Mouse (Mus musculus): ENCODE measurements at regions not wholly inside any gene's neighbourhood (a gene's known extent, or its start where the extent isn't known, plus 50 kb on each side); places are given as distances from the start of the nearest gene placed in this dataset.
"Not testable (repeated sequence)": the region's sequence is repeated elsewhere in the genome, so short reads cannot be mapped to it uniquely, and the experiment has no call there.

DNA sequence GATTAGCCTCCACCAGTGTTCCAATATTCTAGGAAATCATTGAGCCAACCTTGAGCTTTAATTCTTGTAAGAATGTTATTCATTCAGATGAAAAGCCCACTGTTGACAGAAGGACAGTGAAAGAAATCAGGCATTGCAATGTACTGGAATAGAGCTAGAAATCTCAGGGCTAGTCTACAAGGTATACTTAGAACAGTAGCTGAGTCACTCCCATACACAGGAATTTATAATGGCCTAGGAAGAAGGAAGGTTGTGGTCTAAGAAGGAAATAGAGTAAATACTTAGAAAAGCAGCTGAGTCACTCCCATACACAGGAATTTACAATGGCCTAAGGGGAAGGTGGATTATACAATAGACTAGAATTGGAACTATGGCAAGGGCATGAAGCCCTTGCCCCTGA lies 174.6 kb downstream of the Fam181b start:
- DNase-seq (ENCODE audit: low spot score) = not testable (repeated sequence)

DNA sequence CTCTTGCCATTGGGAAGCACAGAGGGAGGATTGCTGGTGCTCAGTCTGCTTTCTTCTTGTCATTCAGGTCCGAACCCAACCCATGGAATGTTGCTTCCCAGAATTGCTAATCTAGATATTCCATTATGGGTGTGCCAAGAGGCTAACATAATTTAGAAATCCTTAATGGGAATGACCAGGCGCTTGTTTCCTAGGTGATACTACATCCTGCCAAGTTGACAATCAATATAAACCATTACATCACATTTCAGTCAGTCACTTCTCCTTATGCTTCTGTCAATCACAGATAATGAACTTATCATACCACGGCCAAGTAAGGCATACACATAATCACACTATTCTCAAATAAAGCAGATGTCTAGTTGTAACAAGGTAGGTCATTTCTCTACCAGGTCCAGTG lies 206.1 kb downstream of the Fam181b start:
- no peak for DNase-seq (ENCODE audit: low spot score)

DNA sequence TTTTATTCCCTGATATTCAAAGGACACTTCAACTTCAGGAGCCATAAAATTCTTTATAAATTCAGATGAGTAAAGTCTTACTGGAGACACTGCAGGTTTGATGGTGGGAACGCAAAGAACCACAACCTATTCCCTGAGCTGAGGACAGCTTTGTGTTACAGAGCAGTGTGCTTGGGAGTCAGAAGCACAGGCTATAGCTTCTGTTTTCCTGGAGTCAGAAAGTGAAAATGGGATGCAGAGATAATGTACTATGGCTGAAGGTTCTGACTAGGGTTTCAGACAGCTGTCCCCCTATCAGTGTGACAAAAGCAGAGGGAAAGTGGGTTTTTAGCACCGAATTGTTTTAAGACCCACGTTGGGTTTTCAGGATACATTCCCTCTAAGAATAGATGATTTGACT lies 211.8 kb downstream of the Fam181b start:
- no peak for DNase-seq (ENCODE audit: low spot score)

DNA sequence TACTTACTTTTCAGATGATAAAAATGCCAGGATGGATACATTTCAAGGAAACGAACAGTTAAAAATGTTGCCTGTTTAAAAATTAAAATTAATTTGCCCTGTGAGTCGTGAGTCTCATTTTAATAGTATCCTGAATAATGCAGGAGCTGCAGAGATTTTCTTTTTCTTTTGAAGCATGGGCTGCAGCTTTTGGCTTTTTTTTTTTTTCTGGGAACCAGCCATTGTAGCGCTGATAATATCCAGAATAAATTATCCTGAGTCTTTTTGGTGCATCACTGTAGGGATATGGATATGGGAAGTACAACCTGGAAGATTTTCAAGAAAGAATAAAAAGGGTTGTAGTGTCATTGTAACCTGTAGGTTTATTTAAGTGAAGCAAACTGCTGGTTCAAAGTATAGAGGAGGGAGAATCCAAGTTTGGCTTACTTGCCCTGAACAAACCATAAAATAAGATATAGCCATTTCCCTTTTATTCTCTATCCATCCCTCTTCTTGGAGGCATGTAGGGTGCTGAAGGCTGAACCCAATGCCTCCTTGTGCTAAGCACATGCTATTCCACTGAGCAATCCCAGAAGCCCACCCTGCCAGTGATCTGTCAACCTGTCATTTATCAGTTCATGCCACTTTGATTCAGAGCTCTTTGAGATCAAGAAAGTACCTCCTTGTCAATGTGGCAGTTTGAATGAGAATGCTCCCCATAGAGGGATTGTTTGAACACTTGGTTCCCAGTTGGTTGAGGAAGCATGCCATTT lies 212.5 kb downstream of the Fam181b start:
- DNase-seq (ENCODE audit: low spot score) = no peak

DNA sequence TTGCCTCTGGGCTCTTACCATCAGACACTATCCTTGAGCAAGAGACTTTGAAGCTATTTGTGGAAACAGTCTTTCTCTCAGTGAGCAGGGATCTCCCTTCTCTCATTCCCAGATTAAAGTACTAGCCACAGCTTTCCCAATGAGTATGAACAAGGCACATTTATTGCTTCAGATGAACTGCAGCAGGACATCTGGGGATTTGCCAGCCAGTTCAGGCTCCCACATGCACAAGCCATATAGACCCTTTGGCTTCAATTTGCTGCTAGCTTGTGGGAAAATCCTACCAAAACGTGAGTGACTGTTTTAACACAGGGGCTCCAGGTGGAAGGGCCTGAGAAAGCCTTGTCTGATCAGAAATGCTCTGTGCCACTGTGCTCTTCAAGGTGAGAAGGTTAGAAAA lies 233.1 kb downstream of the Fam181b start:
- DNase-seq (ENCODE audit: low spot score) = no peak

DNA sequence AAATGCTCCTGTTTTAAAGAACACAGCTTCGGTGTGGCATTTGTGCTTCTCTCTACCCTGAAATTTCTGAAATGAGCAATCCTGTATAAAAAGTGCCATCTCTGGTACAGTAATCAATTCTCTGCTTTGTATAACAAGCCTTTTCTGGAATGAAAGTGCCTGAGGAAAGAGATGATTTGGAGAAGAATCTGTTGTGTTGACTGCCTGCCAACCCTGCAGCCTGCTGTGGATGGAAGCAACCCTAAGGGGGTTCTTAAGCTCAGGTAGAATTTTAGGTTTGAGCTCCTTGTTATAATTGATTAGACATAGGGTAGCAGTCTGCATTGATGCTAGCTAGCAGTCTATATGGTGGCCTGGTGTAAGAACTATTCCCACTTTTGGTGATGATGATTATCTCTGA lies 251.7 kb downstream of the Fam181b start:
- no peak for DNase-seq (ENCODE audit: low spot score)

DNA sequence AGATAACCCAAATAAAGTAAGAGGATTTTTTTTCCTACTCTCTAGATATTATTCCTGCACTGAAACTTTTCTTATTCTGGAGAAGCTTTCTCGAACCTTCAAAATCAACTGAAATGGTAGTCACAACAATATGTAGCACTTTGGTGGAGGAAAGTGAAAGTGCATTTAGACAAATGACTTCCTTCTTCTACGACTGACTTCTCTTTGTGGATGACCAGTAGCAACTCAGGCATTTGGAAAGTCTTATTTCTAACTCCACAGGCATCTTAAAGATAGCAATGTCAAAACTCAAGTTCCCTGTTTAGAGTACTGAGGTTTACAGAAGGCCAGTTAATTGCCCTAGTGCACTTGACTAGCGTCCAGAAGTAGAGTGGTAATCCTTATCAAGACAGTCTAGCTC lies 252.5 kb downstream of the Fam181b start:
- DNase-seq (ENCODE audit: low spot score) = no peak

DNA sequence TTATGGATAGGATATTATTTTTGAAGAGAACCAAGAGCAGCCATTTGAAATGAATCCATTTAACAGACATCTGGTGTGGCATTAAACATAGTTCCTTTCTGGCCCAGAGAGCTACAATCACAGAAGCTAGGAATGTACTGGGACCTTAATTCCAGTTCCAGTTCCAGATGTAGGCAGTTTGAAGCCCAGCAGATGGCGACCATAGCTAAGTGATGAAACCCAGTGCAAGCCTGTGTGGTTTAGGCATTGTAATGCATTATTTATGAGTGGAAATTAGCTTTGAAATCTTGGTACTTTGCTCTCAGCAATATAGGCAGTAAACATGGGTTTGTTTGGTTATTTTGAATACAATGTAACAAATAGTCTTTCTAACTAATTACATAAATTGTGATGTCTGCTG lies 256.8 kb downstream of the Fam181b start:
- DNase-seq (ENCODE audit: low spot score) = peak; percentile 31
